In genomic region chr2:71545401-71545881, GRCm38 (mm10) we compare ENCODE assay signal across 8 mouse cellular contexts. TPM values are rescaled to one million over a fixed set of nuclear protein-coding genes. Genes with fewer than 3 reads are reported as not detected.
DNase-seq lines count a peak whose midpoint lies in the region; ATAC-seq lines count a peak whose summit lies in the region.
"Had no signal": no experiment of that assay in that cellular context is flagged by ENCODE, and none has a peak within 500 bp of the region (broad histone marks: within the 10 kb centered on the region; RNA-seq: fewer than 3 reads in every experiment).

No protein-coding gene starts in this region.

- peaks cover 80% of the 10 kb centered on the region for H3K27me3 ChIP-seq in embryonic facial prominence, embryonic 14.5 days (replicated peaks; ENCODE audit: control insufficient read depth, insufficient read depth, low read length)
- H3K27me3 ChIP-seq in hindbrain, embryonic 15.5 days: peaks cover 65% of the 10 kb centered on the region
- peaks cover 78% of the 10 kb centered on the region for H3K27me3 ChIP-seq in midbrain, embryonic 15.5 days (replicated peaks)

- under 1% methylated on average over 30 of the region's 32 CpGs for WGBS in embryonic facial prominence, embryonic 14.5 days
- WGBS in hindbrain, embryonic 15.5 days: 1% methylated on average over 30 of the region's 32 CpGs
- 1% methylated on average over 32 of the region's 32 CpGs for WGBS in midbrain, embryonic 15.5 days

- DNase-seq in right cerebral cortex, postnatal 25 days: peak; percentile 38
- DNase-seq in right cerebral cortex, postnatal 4 days: no peak
- DNase-seq in embryonic facial prominence, embryonic 14.5 days (ENCODE audit: low spot score): no peak
- DNase-seq in adrenal gland, postnatal 36 days: no peak

- no peaks in the 10 kb centered on the region for H3K36me3 ChIP-seq in embryonic facial prominence, embryonic 14.5 days (ENCODE audit: control insufficient read depth, insufficient read depth, low read length)
- no peaks in the 10 kb centered on the region for H3K36me3 ChIP-seq in hindbrain, embryonic 15.5 days
- no peaks in the 10 kb centered on the region for H3K36me3 ChIP-seq in midbrain, embryonic 15.5 days (replicated peaks)

- H3K4me3 ChIP-seq in embryonic facial prominence, embryonic 14.5 days (ENCODE audit: low read depth, low read length): peak overlapping the region; percentile 60
- H3K4me3 ChIP-seq in hindbrain, embryonic 15.5 days: peak overlapping the region; percentile 44
- peak overlapping the region; percentile 39 for H3K4me3 ChIP-seq in midbrain, embryonic 15.5 days

- H3K27ac ChIP-seq in embryonic facial prominence, embryonic 14.5 days (replicated peaks; ENCODE audit: low read depth, low read length): peak overlapping the region; percentile 75
- H3K27ac ChIP-seq in hindbrain, embryonic 15.5 days (replicated peaks): no peak overlapping the region
- 0 out of 2 replicates have a peak overlapping the region, but pooled peaks have one; percentile 38 for H3K27ac ChIP-seq in midbrain, embryonic 15.5 days

- no peak for ATAC-seq in embryonic facial prominence, embryonic 14.5 days (ENCODE audit: low read depth)
- peak; percentile 40; the same call in 1 of the 2 replicates for ATAC-seq in hindbrain, embryonic 15.5 days (ENCODE audit: low FRiP score, low read depth)
- ATAC-seq in midbrain, embryonic 15.5 days (replicated peaks): no peak
- no peak for ATAC-seq in frontal cortex, adult (ENCODE audit: low TSS enrichment)

- peak overlapping the region; percentile 74 for H3K9ac ChIP-seq in embryonic facial prominence, embryonic 14.5 days (ENCODE audit: low read depth, low read length)
- no peak overlapping the region for H3K9ac ChIP-seq in hindbrain, embryonic 15.5 days
- 0 out of 2 replicates have a peak overlapping the region, but pooled peaks have one; percentile 6 for H3K9ac ChIP-seq in midbrain, embryonic 15.5 days

- peak overlapping the region; percentile 99 for H3K4me2 ChIP-seq in embryonic facial prominence, embryonic 14.5 days (ENCODE audit: low read depth, low read length)
- H3K4me2 ChIP-seq in hindbrain, embryonic 15.5 days: peak overlapping the region; percentile 86
- peak overlapping the region; percentile 67 for H3K4me2 ChIP-seq in midbrain, embryonic 15.5 days

- peaks cover 18% of the 10 kb centered on the region for H3K4me1 ChIP-seq in embryonic facial prominence, embryonic 14.5 days (ENCODE audit: control insufficient read depth, insufficient read depth, low read length)
- peaks cover 29% of the 10 kb centered on the region for H3K4me1 ChIP-seq in hindbrain, embryonic 15.5 days (replicated peaks)
- H3K4me1 ChIP-seq in midbrain, embryonic 15.5 days: peaks cover 37% of the 10 kb centered on the region

- no peaks in the 10 kb centered on the region for H3K9me3 ChIP-seq in embryonic facial prominence, embryonic 14.5 days (ENCODE audit: control insufficient read depth, low read length)
- no peaks in the 10 kb centered on the region for H3K9me3 ChIP-seq in hindbrain, embryonic 15.5 days
- no peaks in the 10 kb centered on the region for H3K9me3 ChIP-seq in midbrain, embryonic 15.5 days

RNA-seq across cellular contexts. Expression of gene Dlx2, which starts 1.1 kb away (rescaled TPM):
- 5.5 and 5.7 TPM in 2 replicates for polyA plus RNA-seq in embryonic facial prominence, embryonic 14.5 days (2014; fragmentation: Nextera tagmentation; extraction: Ambion mirVana)
- polyA plus RNA-seq in hindbrain, embryonic 15.5 days (2015; fragmentation: Nextera tagmentation; extraction: Ambion mirVana): 0.26 and 2.2 TPM in 2 replicates
- polyA plus RNA-seq in midbrain, embryonic 15.5 days (2015; fragmentation: Nextera tagmentation; extraction: Ambion mirVana): 8.0 and 10.7 TPM in 2 replicates
- under 1 TPM in 1 of 2 experiments, not detected in 1; 0.16 TPM for total RNA-seq in adrenal gland, postnatal 36 days (2021)
- polyA plus RNA-seq: cerebellum, adult 2 months had no signal

RNA-seq across cellular contexts. Expression of gene Dlx1, which starts 17.5 kb away (rescaled TPM):
- polyA plus RNA-seq in embryonic facial prominence, embryonic 14.5 days (2014; fragmentation: Nextera tagmentation; extraction: Ambion mirVana): 13.1 and 15.2 TPM in 2 replicates
- polyA plus RNA-seq in hindbrain, embryonic 15.5 days (2015; fragmentation: Nextera tagmentation; extraction: Ambion mirVana): 0.38 and 6.9 TPM in 2 replicates
- polyA plus RNA-seq in midbrain, embryonic 15.5 days (2015; fragmentation: Nextera tagmentation; extraction: Ambion mirVana): 44.3 and 55.9 TPM in 2 replicates
- total RNA-seq in adrenal gland, postnatal 36 days (2021): under 1 TPM; 0.23 to 0.43 TPM
